Mouse (Mus musculus) erythroblast, embryonic 14.5 days (primary cell): ENCODE results near the gene Efna5.

Experiments used
- GATA1 ChIP-seq: IDR thresholded peaks from 2 replicates; pipeline ENCODE4 v1.6.1; 2012; ENCODE audit warnings: low read length, inconsistent platforms, mixed read lengths
- TAL1 ChIP-seq: IDR thresholded peaks from 3 replicates; pipeline ENCODE4 v1.6.1; 2012; ENCODE audit warnings: low read length, inconsistent platforms, mixed read lengths

DNA sequence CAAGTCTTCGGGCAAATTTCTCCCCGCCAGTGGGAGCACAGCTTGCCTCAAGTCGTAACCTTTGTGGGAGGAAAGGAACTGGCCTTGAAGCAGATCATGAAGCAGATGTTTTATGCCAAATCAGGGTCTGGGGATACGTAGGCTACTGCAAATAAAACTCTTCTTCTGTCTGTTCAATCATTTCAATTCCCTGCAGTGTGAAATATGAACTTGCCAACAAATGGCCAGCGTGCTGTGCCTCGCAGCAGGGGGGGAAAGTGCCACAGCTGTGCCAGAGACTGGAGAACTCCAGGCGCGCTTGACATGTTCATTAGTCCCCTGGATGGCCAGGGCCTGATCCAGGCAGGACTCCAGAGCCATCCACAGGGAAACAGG, 255.5 kb downstream of the Efna5 start:
- TF ChIP-seq TAL1 (no peak), GATA1 (no peak)
